Mouse (Mus musculus) heart, adult 2 months (tissue): ENCODE measurements around the gene Cntn5.

Experiments
- CTCF ChIP-seq: fragments of 200-600 bp; IDR thresholded peaks from 2 replicates; pipeline ENCODE4 v1.8.1; 2022; ENCODE audit warnings: antibody characterized with exemption, mild to moderate bottlenecking, moderate library complexity
- EP300 ChIP-seq: fragments of 200-500 bp; IDR thresholded peaks from 2 replicates; pipeline ENCODE4 v1.6.1; 2011; ENCODE audit warnings: low read depth, low read length, control low read depth; ENCODE audit not compliant: insufficient read depth
- POLR2A ChIP-seq: fragments of 200-500 bp; IDR thresholded peaks from 2 replicates; pipeline ENCODE4 v1.6.1; 2011; ENCODE audit warnings: mild to moderate bottlenecking, low read depth, low read length, control low read depth; ENCODE audit not compliant: insufficient read depth

DNA sequence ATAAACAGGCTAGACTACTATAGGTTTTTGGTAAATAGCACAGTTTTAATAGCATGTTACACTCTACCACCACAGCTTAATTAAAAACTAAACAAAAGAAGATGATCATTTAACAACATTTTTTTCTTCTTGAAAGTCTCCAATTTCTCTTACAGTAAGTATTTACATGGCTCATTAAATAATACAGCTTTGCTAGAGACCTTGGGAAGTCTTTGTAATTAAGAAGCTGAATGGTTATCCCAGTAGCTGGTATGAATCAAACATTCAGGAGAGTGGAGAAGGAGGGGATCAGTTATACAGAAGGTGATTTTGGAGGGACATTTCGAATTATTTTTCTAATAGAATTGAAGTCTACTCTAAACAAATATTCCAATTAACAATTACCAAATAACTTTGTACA is 1186.4 kb downstream of the Cntn5 start:
- TF ChIP-seq CTCF (no peak), POLR2A (no peak), EP300 (no peak)
